Mouse (Mus musculus) layer of hippocampus, postnatal 25 days (tissue): Measurements from ENCODE around the gene Cdc42ep4. TPM values are rescaled to one million over a fixed set of nuclear protein-coding genes. Genes with fewer than 3 reads are reported as not detected.

Source experiments
- DNase-seq, 2 experiments: peaks; one replicate each; pipeline ENCODE4 v3.0.0; 2022; ENCODE audit warnings: mixed read lengths in 2 of 2, low spot score in 1 of 2; ENCODE audit errors: extremely low spot score in 1 of 2
- total RNA-seq, 2 experiments: library from RNA; stranded (reverse); gene quantifications; 2 replicates each; pipeline ENCODE4 v1.2.3; 2021

Gene Cdc42ep4
- total RNA-seq, 2 experiments from 2014 or later = 41.4 to 41.8 TPM

DNA sequence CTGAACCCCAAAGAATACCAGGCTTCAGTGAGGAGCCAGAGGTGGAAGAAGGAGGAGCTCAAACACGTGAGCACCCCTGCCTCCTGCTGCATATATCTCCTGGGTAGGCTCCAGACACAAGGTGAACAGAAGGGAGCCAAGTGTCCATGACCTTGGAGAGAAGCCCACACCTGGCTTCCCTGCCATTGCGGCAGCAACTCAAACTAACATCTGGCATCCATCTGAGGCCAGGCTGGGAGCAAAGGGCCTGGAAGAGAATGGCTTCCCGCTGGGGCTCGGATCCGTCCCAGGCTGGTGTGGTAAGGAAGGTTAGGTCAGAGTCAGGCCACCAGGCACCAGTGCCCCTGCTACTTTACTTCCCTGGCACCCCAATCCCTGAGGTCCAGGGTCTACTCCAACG is 23.7 kb downstream of the Cdc42ep4 start:
- DNase-seq = no peak

GRCm38 (mm10) chr11:113726994-113727888 is 24.4 kb downstream of the Cdc42ep4 start:
- DNase-seq = no peak

- no peak for DNase-seq
These were observed 26.2 kb downstream of the Cdc42ep4 start for GRCm38 (mm10) chr11:113725235-113726048.

DNA sequence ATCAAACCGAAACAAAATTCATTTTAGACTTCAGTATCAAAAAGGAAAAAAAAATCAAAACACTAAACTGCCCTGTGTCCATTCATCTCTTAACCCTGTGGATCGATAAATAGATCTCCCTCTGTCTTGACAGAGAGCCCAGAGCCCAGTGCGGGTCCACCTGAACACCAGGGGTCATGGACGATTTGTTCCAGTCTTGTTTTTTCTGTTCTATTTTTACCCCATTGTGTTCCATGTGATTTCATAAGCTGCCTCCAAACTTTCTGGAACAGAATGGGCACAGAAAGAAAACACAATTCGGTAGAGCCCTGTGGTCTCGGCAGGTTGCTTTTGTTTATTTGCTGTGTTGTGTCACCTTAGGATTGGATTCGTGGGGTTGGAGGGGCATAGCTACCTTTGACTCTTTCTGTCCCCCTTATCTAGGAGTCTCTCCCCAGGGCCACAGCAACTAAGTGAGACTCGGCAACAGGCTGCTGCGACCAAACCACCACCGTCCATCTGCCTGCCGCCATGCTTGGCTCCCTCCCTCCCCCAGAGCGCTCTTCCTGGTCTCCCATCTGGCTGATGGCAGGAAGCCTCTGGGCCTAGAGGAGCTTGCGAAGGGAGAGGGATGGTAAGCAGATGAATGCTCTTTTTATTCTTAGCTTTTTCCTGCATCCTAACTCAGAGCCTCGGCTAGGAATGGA is 29.1 kb downstream of the Cdc42ep4 start:
- DNase-seq = peak in 1 of 2 experiments; percentile 26

- DNase-seq = no peak
These were observed 33.8 kb downstream of the Cdc42ep4 start for GRCm38 (mm10) chr11:113717767-113718424.

DNA sequence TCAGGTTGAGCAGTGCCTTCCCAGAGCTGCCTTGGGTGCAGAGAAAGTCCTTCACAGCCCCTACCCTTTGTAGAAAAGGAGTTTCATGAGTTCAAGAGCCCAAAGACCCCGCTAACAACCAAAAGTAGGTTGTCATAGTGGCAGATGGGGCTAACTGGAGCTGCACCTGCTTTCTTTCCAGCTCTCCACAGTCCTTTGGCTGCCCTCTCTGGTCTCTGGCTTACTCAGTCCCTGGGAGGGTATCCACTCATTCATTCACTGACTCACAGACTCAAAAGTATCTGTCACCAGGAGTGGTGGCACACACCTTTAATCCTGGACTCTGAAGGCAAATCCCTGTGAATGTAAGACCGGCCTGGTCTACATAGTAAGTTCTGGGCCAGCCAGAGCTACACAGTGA is 35.5 kb downstream of the Cdc42ep4 start:
- no peak for DNase-seq

DNA sequence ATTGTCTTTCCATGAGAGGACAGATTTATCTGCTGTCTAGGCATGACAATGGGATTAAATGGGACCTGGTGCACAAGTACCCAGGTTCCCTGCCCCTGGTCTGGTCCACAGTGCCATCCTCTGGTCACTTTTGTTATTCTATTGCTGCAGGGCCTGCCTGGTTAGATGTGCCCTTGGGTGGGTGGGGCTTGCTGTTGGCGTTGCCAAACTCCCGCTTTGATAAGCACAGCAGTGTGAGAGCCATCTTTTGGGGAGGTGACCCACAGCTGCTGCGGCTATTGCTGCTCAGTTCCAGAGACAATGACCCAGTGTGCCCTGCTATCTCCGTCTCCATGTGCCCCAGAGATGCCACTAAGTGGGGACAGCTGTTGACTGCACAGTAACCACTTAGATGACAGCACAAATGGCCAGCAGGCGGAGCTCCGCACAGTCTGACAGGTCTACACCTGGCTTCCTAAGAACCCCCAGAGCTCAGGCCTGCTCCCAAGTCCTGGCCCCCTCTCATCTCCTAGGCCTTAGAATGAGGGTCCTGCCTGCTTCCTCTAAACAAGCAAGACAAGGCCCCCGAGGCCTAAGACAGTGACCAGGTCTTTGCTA is 36.5 kb downstream of the Cdc42ep4 start:
- no peak for DNase-seq

GRCm38 (mm10) chr11:113711061-113711460 is 40.6 kb downstream of the Cdc42ep4 start:
- DNase-seq = no peak

DNA sequence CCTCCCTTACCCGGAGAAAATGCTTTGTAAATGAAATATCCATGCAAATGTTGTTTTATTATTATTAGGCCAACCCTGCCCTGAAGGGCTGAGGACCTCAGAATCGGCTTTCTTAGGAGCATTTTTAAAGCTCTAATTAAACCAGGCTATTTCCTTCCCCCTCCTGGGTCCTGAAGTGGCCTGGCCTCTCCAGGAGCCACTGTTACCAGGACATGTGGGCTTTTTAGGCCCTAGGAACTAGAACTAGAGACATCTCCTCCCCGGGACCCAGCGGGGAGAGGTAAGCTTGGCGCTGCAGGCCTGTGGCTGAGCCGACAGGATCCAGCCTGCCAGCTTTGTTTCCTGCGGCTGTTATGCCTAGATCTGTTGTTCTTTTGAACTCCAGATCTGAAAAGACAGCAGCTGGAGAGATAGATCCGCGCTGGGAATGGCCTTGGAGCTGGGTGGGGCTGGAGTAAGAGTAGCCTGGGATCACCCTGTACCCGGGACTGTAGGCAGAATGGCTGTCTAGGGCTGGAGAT is 41.4 kb downstream of the Cdc42ep4 start:
- DNase-seq = no peak

DNA sequence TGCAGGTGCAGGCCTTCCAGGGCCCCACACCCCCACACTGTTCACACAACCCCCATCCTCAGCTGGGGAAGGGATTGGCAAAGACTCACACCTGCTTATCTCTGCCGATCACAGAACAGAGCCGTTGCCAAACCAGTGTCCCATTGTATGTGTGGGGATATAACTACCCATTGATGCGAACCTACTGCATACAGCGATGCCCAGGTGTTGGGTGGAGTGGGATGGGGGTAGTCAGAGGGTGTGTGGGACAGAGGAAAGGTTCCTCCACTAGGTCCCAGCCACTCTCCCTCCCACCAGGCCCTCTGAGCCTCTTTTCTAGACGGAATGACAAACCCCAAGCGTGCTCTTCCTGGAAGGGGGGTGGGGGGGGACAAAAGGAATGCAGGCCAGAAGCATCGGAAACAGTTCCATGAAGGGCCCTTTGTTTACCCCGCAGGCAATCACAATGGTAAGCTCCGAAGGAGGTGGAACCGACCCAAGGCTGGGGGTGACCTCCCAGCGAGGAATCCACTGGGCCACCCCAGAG is 41.9 kb downstream of the Cdc42ep4 start, which contains the start of gene Cpsf4l:
TSS of gene Cpsf4l (minus strand) at position 287 of the 526 bp plus-strand sequence.
- no peak for DNase-seq

DNA sequence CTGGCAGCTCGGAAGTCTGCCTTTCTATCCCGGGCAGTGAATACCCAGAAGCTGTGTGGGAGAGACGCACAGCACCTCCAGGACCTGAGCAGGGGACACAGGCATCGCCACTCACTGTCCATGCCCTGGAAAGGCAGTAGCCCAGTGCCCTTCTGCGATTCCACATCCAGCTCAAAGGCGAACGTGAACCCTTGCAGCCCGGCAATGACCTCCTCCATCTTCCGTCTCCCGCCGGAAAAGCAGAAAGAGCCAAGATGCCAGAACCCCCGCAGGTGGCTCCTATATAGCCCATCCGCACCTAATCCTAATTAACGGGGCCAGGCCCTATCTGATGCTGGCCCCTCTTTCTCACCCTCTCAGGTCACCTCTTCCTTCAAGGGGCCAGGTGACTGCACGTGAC is 42.4 kb downstream of the Cdc42ep4 start:
- DNase-seq = no peak

DNA sequence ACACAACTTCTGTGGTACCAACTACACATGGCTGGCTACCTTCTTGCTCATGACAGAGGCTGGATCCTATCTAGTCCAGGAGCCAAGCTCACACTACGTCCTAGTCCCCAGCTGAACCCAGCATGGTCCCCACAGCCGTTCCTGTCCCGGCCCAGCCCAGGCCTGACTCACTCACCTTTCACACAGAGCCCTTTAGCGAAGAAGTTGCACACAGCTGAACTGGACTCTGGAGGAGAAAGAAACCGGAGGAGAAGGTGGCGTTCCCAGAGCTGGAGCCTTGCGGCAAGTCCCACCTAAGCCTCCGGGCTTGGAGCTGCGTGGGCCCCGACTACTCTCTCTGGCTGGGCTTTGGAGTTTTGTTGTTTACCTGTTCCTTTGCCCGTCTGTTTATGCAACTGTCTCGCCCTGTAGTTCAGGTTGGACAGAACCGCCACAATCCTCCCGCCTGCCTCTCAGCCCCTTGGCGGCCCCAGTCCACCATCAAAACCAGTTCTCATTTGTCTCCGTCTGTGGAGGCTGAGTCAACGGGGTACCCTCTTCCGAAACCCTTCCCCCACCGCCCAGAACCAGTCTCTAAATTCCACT is 43.0 kb downstream of the Cdc42ep4 start:
- no peak for DNase-seq

DNA sequence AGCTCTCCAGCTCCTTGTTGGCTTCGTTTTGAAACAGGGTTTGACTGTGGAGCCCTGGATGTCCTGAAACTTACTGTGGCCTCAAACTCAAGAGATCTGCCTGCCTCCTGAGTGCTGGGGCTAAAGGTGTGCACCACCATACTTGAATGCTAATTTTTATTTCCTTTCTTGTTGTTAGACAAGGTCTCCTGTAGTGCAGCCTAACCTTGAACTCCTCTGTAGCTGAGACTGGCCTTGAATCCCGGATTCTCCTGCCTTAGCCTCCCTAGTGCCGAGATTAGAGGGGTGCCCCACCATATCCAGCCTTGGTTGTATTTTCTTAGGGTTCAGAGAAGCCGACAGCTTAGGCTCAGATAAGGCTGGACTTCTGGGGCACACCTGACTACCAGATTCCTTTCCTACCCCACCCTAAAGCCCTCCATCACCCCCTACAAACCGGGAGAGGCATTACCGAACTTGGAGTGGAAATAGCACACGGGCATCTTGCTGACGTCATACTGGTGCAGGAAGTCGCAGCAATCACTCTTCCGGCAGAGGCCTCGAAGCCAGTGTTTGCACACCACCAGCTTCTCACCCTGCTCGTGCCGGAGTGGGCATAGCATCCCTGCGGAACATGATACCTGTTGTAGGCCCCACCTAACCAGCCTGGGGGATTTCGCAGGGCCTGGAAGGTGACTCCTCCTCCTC is 45.6 kb downstream of the Cdc42ep4 start:
- DNase-seq = no peak

- DNase-seq = peak; percentile 70 to 80
These were observed 47.9 kb downstream of the Cdc42ep4 start for GRCm38 (mm10) chr11:113703758-113704157.

- no peak for DNase-seq
These were observed 52.0 kb downstream of the Cdc42ep4 start for GRCm38 (mm10) chr11:113699643-113700042.

DNA sequence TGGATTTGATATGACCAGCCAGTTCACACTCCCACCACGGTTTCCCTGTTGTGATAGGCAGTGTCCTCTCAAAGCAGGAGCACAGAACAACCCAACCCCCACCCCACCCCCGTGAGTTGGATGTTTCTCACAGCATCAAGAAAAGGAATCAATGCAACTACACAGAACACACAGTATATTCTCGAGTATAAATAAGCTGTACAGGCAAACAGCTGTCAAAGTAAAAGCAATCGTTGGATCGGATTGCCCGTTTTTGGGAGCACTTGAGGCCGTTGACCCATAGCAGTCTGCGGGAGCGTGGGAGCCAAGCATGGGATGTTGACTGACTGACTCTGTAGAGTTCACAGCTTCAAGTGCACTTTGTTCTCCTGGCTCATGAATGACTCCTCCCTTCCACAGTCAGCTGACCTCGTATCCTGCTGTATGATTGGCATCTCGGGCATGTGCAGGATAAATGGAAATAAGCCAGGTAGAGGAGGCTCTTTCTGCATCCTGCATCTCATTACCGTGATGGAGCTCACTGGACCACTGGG is 53.6 kb downstream of the Cdc42ep4 start:
- DNase-seq = no peak

- DNase-seq = no peak
These were observed 54.1 kb downstream of the Cdc42ep4 start for GRCm38 (mm10) chr11:113697571-113697970.

- DNase-seq = no peak
These were observed 59.8 kb downstream of the Cdc42ep4 start for GRCm38 (mm10) chr11:113691851-113692250.
